Mouse (Mus musculus): ENCODE measurements around the gene Gpc6. TPM values are rescaled to one million over a fixed set of nuclear protein-coding genes. Genes with fewer than 3 reads are reported as not detected.

The Gpc6 gene
- polyA plus RNA-seq (2014; fragmentation: Nextera tagmentation; extraction: Ambion mirVana): 80.7 and 86.1 TPM in 2 replicates

DNA sequence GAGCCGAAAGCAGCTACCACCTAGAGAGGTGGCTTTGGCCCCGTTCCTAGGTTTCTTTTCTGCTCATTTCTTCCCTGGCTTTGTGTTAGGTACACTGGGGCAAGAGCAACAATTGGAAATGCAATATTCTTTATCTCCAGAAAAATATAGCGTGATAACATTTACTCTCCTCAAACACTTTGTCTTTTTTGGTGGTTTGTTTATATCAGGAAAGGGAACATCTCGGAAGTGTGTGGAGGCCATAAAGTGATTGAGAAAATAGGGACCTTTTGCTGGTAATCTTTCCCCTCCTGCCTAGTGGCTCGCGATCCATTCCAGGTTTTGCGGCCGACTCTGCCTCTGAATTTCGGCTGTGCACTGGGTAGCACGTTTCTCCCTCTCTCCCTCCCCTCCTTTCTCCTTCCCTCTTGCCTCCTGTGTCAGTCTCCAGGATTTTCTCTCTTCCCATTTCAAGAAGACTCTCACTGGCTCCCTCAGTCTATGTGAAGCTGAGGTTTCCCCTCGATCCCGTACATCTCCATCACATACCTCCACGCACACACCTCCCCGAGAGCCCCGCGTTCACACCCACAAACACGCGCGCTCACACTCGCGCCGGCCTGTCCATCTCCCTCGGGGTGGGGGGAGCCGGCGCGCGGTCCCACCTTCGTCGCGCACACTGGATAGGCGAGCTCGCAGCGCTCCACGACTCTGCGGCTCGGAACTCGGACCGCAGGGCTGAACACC lies at the start of gene Gpc6:
Gpc6 (plus strand) TSS at position 440 of the 726 bp plus-strand sequence.
- peak within 1 kb of the TSS; percentile 82 for H3K4me3 ChIP-seq (ENCODE audit: low read depth, low read length)
- H3K9me3 ChIP-seq (ENCODE audit: control insufficient read depth, low read depth, low read length): no peaks in the 10 kb centered on the region
- under 1% methylated on average over 38 of the region's 38 CpGs for WGBS
- H3K36me3 ChIP-seq (ENCODE audit: control insufficient read depth, insufficient read depth, low read length): no peaks in the 10 kb centered on the region
- peaks cover 3% of the 10 kb centered on the region; the same call in 1 of the 2 replicates for H3K4me1 ChIP-seq (ENCODE audit: control insufficient read depth, insufficient read depth, low read length)
- peak; percentile 65 for ATAC-seq (ENCODE audit: insufficient number of reproducible peaks, insufficient read depth, low FRiP score, low read depth)
- peak within 1 kb of the TSS; percentile 55 for H3K4me2 ChIP-seq (replicated peaks; ENCODE audit: low read depth, low read length)
- no peaks in the 10 kb centered on the region for H3K27me3 ChIP-seq (ENCODE audit: control insufficient read depth, insufficient read depth, low read length)
- H3K27ac ChIP-seq (ENCODE audit: low read length): peak within 1 kb of the TSS; percentile 97
- H3K9ac ChIP-seq (replicated peaks; ENCODE audit: low read depth, low read length): peak within 1 kb of the TSS; percentile 93

GRCm38 (mm10) chr14:116882480-116883044 lies 42.6 kb upstream of the Gpc6 start:
- H3K27ac ChIP-seq (ENCODE audit: low read length): no peak overlapping the region
- no peaks in the 10 kb centered on the region for H3K27me3 ChIP-seq (ENCODE audit: control insufficient read depth, insufficient read depth, low read length)
- H3K4me1 ChIP-seq (ENCODE audit: control insufficient read depth, insufficient read depth, low read length): no peaks in the 10 kb centered on the region
- no peak overlapping the region for H3K4me2 ChIP-seq (replicated peaks; ENCODE audit: low read depth, low read length)
- H3K36me3 ChIP-seq (ENCODE audit: control insufficient read depth, insufficient read depth, low read length): no peaks in the 10 kb centered on the region
- H3K9me3 ChIP-seq (ENCODE audit: control insufficient read depth, low read depth, low read length): no peaks in the 10 kb centered on the region
- ATAC-seq (ENCODE audit: insufficient number of reproducible peaks, insufficient read depth, low FRiP score, low read depth): no peak
- H3K9ac ChIP-seq (replicated peaks; ENCODE audit: low read depth, low read length): no peak overlapping the region
- 75% methylated on average over 7 of the region's 7 CpGs for WGBS
- H3K4me3 ChIP-seq (ENCODE audit: low read depth, low read length): no peak overlapping the region

- WGBS: 34% methylated on average over 3 of the region's 3 CpGs
- Histone ChIP-seq H3K9ac (replicated peaks; ENCODE audit: low read depth, low read length) (no peak overlapping the region), H3K4me3 (ENCODE audit: low read depth, low read length) (no peak overlapping the region), H3K4me2 (replicated peaks; ENCODE audit: low read depth, low read length) (no peak overlapping the region), H3K27ac (ENCODE audit: low read length) (no peak overlapping the region), H3K4me1 (ENCODE audit: control insufficient read depth, insufficient read depth, low read length) (no peaks in the 10 kb centered on the region), H3K27me3 (ENCODE audit: control insufficient read depth, insufficient read depth, low read length) (no peaks in the 10 kb centered on the region), H3K9me3 (ENCODE audit: control insufficient read depth, low read depth, low read length) (no peaks in the 10 kb centered on the region), H3K36me3 (ENCODE audit: control insufficient read depth, insufficient read depth, low read length) (no peaks in the 10 kb centered on the region)
- ATAC-seq (ENCODE audit: insufficient number of reproducible peaks, insufficient read depth, low FRiP score, low read depth): no peak
These were observed 30.8 kb upstream of the Gpc6 start for GRCm38 (mm10) chr14:116894316-116894715.

- Histone ChIP-seq H3K27ac (ENCODE audit: low read length) (no peak overlapping the region), H3K4me3 (ENCODE audit: low read depth, low read length) (no peak overlapping the region), H3K4me2 (replicated peaks; ENCODE audit: low read depth, low read length) (no peak overlapping the region), H3K27me3 (ENCODE audit: control insufficient read depth, insufficient read depth, low read length) (no peaks in the 10 kb centered on the region), H3K4me1 (ENCODE audit: control insufficient read depth, insufficient read depth, low read length) (no peaks in the 10 kb centered on the region), H3K36me3 (ENCODE audit: control insufficient read depth, insufficient read depth, low read length) (no peaks in the 10 kb centered on the region), H3K9ac (replicated peaks; ENCODE audit: low read depth, low read length) (no peak overlapping the region), H3K9me3 (ENCODE audit: control insufficient read depth, low read depth, low read length) (no peaks in the 10 kb centered on the region)
- ATAC-seq (ENCODE audit: insufficient number of reproducible peaks, insufficient read depth, low FRiP score, low read depth): no peak
- 57% methylated on average over 1 of the region's 1 CpGs for WGBS
These were observed 27.1 kb upstream of the Gpc6 start for GRCm38 (mm10) chr14:116897971-116898370.

DNA sequence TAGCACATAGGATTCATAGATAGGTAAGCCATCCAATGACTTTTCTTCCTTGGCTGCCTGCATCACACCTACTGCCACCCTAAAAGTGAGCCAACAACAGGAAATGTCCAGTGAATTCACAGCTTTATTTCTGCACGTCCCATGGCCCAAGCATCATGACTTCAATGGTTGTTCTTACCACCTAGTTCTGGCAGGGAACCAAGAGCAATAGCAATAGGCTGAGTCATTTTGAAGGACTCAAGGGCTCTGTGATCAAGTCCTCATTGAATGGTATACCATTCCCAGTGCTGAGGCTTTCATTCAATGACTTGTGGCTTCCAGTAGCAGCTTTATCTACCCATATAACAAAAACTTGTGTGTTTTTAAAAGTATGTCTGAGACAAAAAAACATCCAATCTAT lies 13.3 kb upstream of the Gpc6 start:
- WGBS: 88% methylated on average over 1 of the region's 1 CpGs
- Histone ChIP-seq H3K27ac (ENCODE audit: low read length) (no peak overlapping the region), H3K27me3 (ENCODE audit: control insufficient read depth, insufficient read depth, low read length) (no peaks in the 10 kb centered on the region), H3K4me1 (ENCODE audit: control insufficient read depth, insufficient read depth, low read length) (no peaks in the 10 kb centered on the region), H3K4me3 (ENCODE audit: low read depth, low read length) (no peak overlapping the region), H3K9ac (replicated peaks; ENCODE audit: low read depth, low read length) (no peak overlapping the region), H3K36me3 (ENCODE audit: control insufficient read depth, insufficient read depth, low read length) (no peaks in the 10 kb centered on the region), H3K9me3 (ENCODE audit: control insufficient read depth, low read depth, low read length) (no peaks in the 10 kb centered on the region), H3K4me2 (replicated peaks; ENCODE audit: low read depth, low read length) (no peak overlapping the region)
- no peak for ATAC-seq (ENCODE audit: insufficient number of reproducible peaks, insufficient read depth, low FRiP score, low read depth)

- Histone ChIP-seq H3K9me3 (ENCODE audit: control insufficient read depth, low read depth, low read length) (no peaks in the 10 kb centered on the region), H3K9ac (replicated peaks; ENCODE audit: low read depth, low read length) (no peak overlapping the region), H3K27ac (ENCODE audit: low read length) (no peak overlapping the region), H3K36me3 (ENCODE audit: control insufficient read depth, insufficient read depth, low read length) (no peaks in the 10 kb centered on the region), H3K4me1 (ENCODE audit: control insufficient read depth, insufficient read depth, low read length) (no peaks in the 10 kb centered on the region), H3K4me2 (replicated peaks; ENCODE audit: low read depth, low read length) (no peak overlapping the region), H3K27me3 (ENCODE audit: control insufficient read depth, insufficient read depth, low read length) (no peaks in the 10 kb centered on the region), H3K4me3 (ENCODE audit: low read depth, low read length) (no peak overlapping the region)
- ATAC-seq (ENCODE audit: insufficient number of reproducible peaks, insufficient read depth, low FRiP score, low read depth): no peak
- 44% methylated on average over 6 of the region's 6 CpGs for WGBS
These were observed 8.2 kb upstream of the Gpc6 start for GRCm38 (mm10) chr14:116916874-116917273.

DNA sequence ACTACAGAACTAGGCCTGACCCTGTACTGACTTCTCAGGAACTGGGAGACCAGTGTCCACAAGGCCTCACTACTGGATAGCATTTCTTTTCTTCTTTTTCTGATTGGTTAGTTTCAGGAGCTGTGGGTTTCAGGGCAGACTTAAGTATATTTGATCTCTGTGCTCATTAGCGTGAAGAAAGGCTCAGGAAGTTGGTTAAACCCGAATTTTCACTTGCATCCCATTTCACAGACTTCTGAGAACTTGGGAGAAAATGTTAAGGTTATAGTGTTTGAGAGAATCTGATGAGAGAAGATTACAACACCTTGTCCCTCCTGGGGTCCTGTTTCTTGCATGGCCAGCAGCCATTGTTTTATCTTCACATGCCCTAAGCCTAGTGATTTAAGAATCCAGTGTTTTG lies 849 bp upstream of the Gpc6 start:
- Histone ChIP-seq H3K27ac (ENCODE audit: low read length) (no peak overlapping the region), H3K9me3 (ENCODE audit: control insufficient read depth, low read depth, low read length) (no peaks in the 10 kb centered on the region), H3K4me1 (ENCODE audit: control insufficient read depth, insufficient read depth, low read length) (peaks cover 3% of the 10 kb centered on the region; the same call in 1 of the 2 replicates), H3K27me3 (ENCODE audit: control insufficient read depth, insufficient read depth, low read length) (no peaks in the 10 kb centered on the region), H3K4me3 (ENCODE audit: low read depth, low read length) (peak overlapping the region; percentile 82; the same call in 1 of the 2 replicates), H3K36me3 (ENCODE audit: control insufficient read depth, insufficient read depth, low read length) (no peaks in the 10 kb centered on the region), H3K9ac (replicated peaks; ENCODE audit: low read depth, low read length) (no peak overlapping the region), H3K4me2 (replicated peaks; ENCODE audit: low read depth, low read length) (peak overlapping the region; percentile 55; the same call in 1 of the 2 replicates)
- no peak for ATAC-seq (ENCODE audit: insufficient number of reproducible peaks, insufficient read depth, low FRiP score, low read depth)
- WGBS: 54% methylated on average over 2 of the region's 2 CpGs

GRCm38 (mm10) chr14:116925691-116926403 lies 732 bp downstream of the Gpc6 start:
- ATAC-seq (ENCODE audit: insufficient number of reproducible peaks, insufficient read depth, low FRiP score, low read depth): peak; percentile 34
- Histone ChIP-seq H3K4me2 (replicated peaks; ENCODE audit: low read depth, low read length) (peak overlapping the region; percentile 55), H3K36me3 (ENCODE audit: control insufficient read depth, insufficient read depth, low read length) (no peaks in the 10 kb centered on the region), H3K27me3 (ENCODE audit: control insufficient read depth, insufficient read depth, low read length) (no peaks in the 10 kb centered on the region), H3K9ac (replicated peaks; ENCODE audit: low read depth, low read length) (peak overlapping the region; percentile 93), H3K9me3 (ENCODE audit: control insufficient read depth, low read depth, low read length) (no peaks in the 10 kb centered on the region), H3K4me1 (ENCODE audit: control insufficient read depth, insufficient read depth, low read length) (peaks cover 3% of the 10 kb centered on the region; the same call in 1 of the 2 replicates), H3K4me3 (ENCODE audit: low read depth, low read length) (peak overlapping the region; percentile 82), H3K27ac (ENCODE audit: low read length) (peak overlapping the region; percentile 97)
- under 1% methylated on average over 57 of the region's 58 CpGs for WGBS

Data from stomach, embryonic 14.5 days (tissue).